ENCODE assay signal across 9 mouse cellular contexts in genomic region chr16:18220001-18220400, GRCm38 (mm10). TPM values are rescaled to one million over a fixed set of nuclear protein-coding genes. Genes with fewer than 3 reads are reported as not detected.
DNase-seq lines count a peak whose midpoint lies in the region; ATAC-seq lines count a peak whose summit lies in the region.
"Had no signal": no experiment of that assay in that cellular context is flagged by ENCODE, and none has a peak within 500 bp of the region (broad histone marks: within the 10 kb centered on the region; RNA-seq: fewer than 3 reads in every experiment).

No protein-coding gene starts in this region.

- DNase-seq in lung, postnatal 14 days, result no peak
- peak; percentile 40 to 50 for DNase-seq in adrenal gland, postnatal 36 days
- DNase-seq in limb, embryonic 10.5 days (ENCODE audit: low spot score), result no peak
- no peak for DNase-seq in cerebellum, adult 11 months
- no peak for DNase-seq in gastrocnemius, adult 8-10 months (ENCODE audit: low spot score in 2 of 2)

- peak overlapping the region; percentile 19; the same call in 1 of the 2 replicates for H3K9ac ChIP-seq in lung, embryonic 16.5 days (ENCODE audit: low read length)
- H3K9ac ChIP-seq in forebrain, embryonic 16.5 days (replicated peaks; ENCODE audit: low read depth, low read length), result no peak overlapping the region
- H3K9ac ChIP-seq in stomach, embryonic 14.5 days (replicated peaks; ENCODE audit: low read depth, low read length), result no peak overlapping the region

- H3K4me1 ChIP-seq in lung, embryonic 16.5 days (replicated peaks; ENCODE audit: control insufficient read depth, insufficient read depth, low read length), result peaks cover 9% of the 10 kb centered on the region
- peaks cover 5% of the 10 kb centered on the region; the same call in 1 of the 2 replicates for H3K4me1 ChIP-seq in forebrain, embryonic 16.5 days (replicated peaks; ENCODE audit: control insufficient read depth, insufficient read depth, low read length)
- peaks cover 38% of the 10 kb centered on the region for H3K4me1 ChIP-seq in limb, embryonic 10.5 days
- H3K4me1 ChIP-seq in stomach, embryonic 14.5 days (ENCODE audit: control insufficient read depth, insufficient read depth, low read length), result peaks cover 6% of the 10 kb centered on the region; the same call in 1 of the 2 replicates

- H3K4me3 ChIP-seq in lung, embryonic 16.5 days (ENCODE audit: low read length), result no peak overlapping the region
- no peak overlapping the region for H3K4me3 ChIP-seq in forebrain, embryonic 16.5 days (replicated peaks; ENCODE audit: low read length)
- 0 out of 2 replicates have a peak overlapping the region, but pooled peaks have one; percentile 11 for H3K4me3 ChIP-seq in limb, embryonic 10.5 days
- H3K4me3 ChIP-seq in stomach, embryonic 14.5 days (ENCODE audit: low read depth, low read length), result no peak overlapping the region

- WGBS in lung, embryonic 16.5 days, result 20% methylated on average over 8 of the region's 8 CpGs
- 60% methylated on average over 8 of the region's 8 CpGs for WGBS in forebrain, embryonic 16.5 days
- WGBS in limb, embryonic 10.5 days, result 73% methylated on average over 8 of the region's 8 CpGs
- 34% methylated on average over 8 of the region's 8 CpGs for WGBS in stomach, embryonic 14.5 days

- H3K4me2 ChIP-seq in lung, embryonic 16.5 days (ENCODE audit: low read depth, low read length), result no peak overlapping the region
- no peak overlapping the region for H3K4me2 ChIP-seq in forebrain, embryonic 16.5 days (ENCODE audit: low read length)
- H3K4me2 ChIP-seq in stomach, embryonic 14.5 days (replicated peaks; ENCODE audit: low read depth, low read length), result no peak overlapping the region

- H3K9me3 ChIP-seq in lung, embryonic 16.5 days (ENCODE audit: control insufficient read depth, low read length), result no peaks in the 10 kb centered on the region
- H3K9me3 ChIP-seq in forebrain, embryonic 16.5 days (ENCODE audit: control insufficient read depth, low read length), result no peaks in the 10 kb centered on the region
- H3K9me3 ChIP-seq in limb, embryonic 10.5 days (replicated peaks), result no peaks in the 10 kb centered on the region
- no peaks in the 10 kb centered on the region for H3K9me3 ChIP-seq in stomach, embryonic 14.5 days (ENCODE audit: control insufficient read depth, low read depth, low read length)

- peak; percentile 71 for ATAC-seq in lung, embryonic 16.5 days (ENCODE audit: low read depth)
- ATAC-seq in forebrain, embryonic 16.5 days, result peak; percentile 24; the same call in 1 of the 2 replicates
- ATAC-seq in stomach, embryonic 14.5 days (ENCODE audit: insufficient number of reproducible peaks, insufficient read depth, low FRiP score, low read depth), result peak; percentile 57; the same call in 1 of the 2 replicates

- H3K27ac ChIP-seq in lung, embryonic 16.5 days (ENCODE audit: low read length), result peak overlapping the region; percentile 47; the same call in 1 of the 2 replicates
- no peak overlapping the region for H3K27ac ChIP-seq in forebrain, embryonic 16.5 days (ENCODE audit: low read length)
- peak overlapping the region; percentile 81 for H3K27ac ChIP-seq in limb, embryonic 10.5 days
- no peak overlapping the region for H3K27ac ChIP-seq in stomach, embryonic 14.5 days (ENCODE audit: low read length)
- H3K27ac ChIP-seq: macrophage had no signal

- H3K36me3 ChIP-seq in lung, embryonic 16.5 days (ENCODE audit: control insufficient read depth, insufficient read depth, low read length), result peaks cover 21% of the 10 kb centered on the region
- peaks cover 15% of the 10 kb centered on the region for H3K36me3 ChIP-seq in forebrain, embryonic 16.5 days (ENCODE audit: control insufficient read depth, insufficient read depth)
- H3K36me3 ChIP-seq in limb, embryonic 10.5 days, result peaks cover 41% of the 10 kb centered on the region
- peaks cover 24% of the 10 kb centered on the region for H3K36me3 ChIP-seq in stomach, embryonic 14.5 days (ENCODE audit: control insufficient read depth, insufficient read depth, low read length)

- no peaks in the 10 kb centered on the region for H3K27me3 ChIP-seq in lung, embryonic 16.5 days (ENCODE audit: control insufficient read depth, insufficient read depth, low read depth, low read length)
- no peaks in the 10 kb centered on the region for H3K27me3 ChIP-seq in forebrain, embryonic 16.5 days (replicated peaks; ENCODE audit: control insufficient read depth, insufficient read depth, low read length)
- no peaks in the 10 kb centered on the region for H3K27me3 ChIP-seq in limb, embryonic 10.5 days (ENCODE audit: low read depth, poor library complexity, severe bottlenecking)
- no peaks in the 10 kb centered on the region for H3K27me3 ChIP-seq in stomach, embryonic 14.5 days (ENCODE audit: control insufficient read depth, insufficient read depth, low read length)

RNA-seq across cellular contexts. Expression of gene Ccdc188, which starts 2.3 kb away (rescaled TPM):
- not detected in 2 replicates for polyA plus RNA-seq in lung, embryonic 16.5 days (2015; fragmentation: Nextera tagmentation; extraction: Ambion mirVana)
- total RNA-seq in adrenal gland, postnatal 36 days (2021), result not detected
- 0.19 TPM in 1 of 2 replicates, not detected in the other for polyA plus RNA-seq in forebrain, embryonic 16.5 days (2015; fragmentation: Nextera tagmentation; extraction: Ambion mirVana)
- not detected in 2 replicates for polyA plus RNA-seq in limb, embryonic 10.5 days (2016; fragmentation: Nextera tagmentation; extraction: Ambion mirVana)
- polyA plus RNA-seq in stomach, embryonic 14.5 days (2014; fragmentation: Nextera tagmentation; extraction: Ambion mirVana), result not detected in 2 replicates
- not detected for total RNA-seq in gastrocnemius, adult 8-10 months (2022)
- polyA plus RNA-seq: macrophage had no signal

RNA-seq across cellular contexts. Expression of gene Zdhhc8, which starts 14.9 kb away (rescaled TPM):
- 9.1 and 9.3 TPM in 2 replicates for polyA plus RNA-seq in lung, embryonic 16.5 days (2015; fragmentation: Nextera tagmentation; extraction: Ambion mirVana)
- total RNA-seq in adrenal gland, postnatal 36 days (2021), result 10 to 100 TPM; 20.2 to 23.1 TPM
- polyA plus RNA-seq in forebrain, embryonic 16.5 days (2015; fragmentation: Nextera tagmentation; extraction: Ambion mirVana), result 15.1 and 17.4 TPM in 2 replicates
- 14.1 and 16.7 TPM in 2 replicates for polyA plus RNA-seq in limb, embryonic 10.5 days (2016; fragmentation: Nextera tagmentation; extraction: Ambion mirVana)
- 9.8 and 11.1 TPM in 2 replicates for polyA plus RNA-seq in stomach, embryonic 14.5 days (2014; fragmentation: Nextera tagmentation; extraction: Ambion mirVana)
- total RNA-seq in gastrocnemius, adult 8-10 months (2022), result 10 to 100 TPM; 22.8 to 29.6 (median 26.2) TPM

RNA-seq across cellular contexts. Expression of gene Trmt2a, which starts 28.5 kb away (rescaled TPM):
- 95.2 and 106 TPM in 2 replicates for polyA plus RNA-seq in lung, embryonic 16.5 days (2015; fragmentation: Nextera tagmentation; extraction: Ambion mirVana)
- total RNA-seq in adrenal gland, postnatal 36 days (2021), result 10 to 100 TPM; 46.5 to 47.1 TPM
- polyA plus RNA-seq in forebrain, embryonic 16.5 days (2015; fragmentation: Nextera tagmentation; extraction: Ambion mirVana), result 118 and 139 TPM in 2 replicates
- 118 and 122 TPM in 2 replicates for polyA plus RNA-seq in limb, embryonic 10.5 days (2016; fragmentation: Nextera tagmentation; extraction: Ambion mirVana)
- 79.1 and 80.2 TPM in 2 replicates for polyA plus RNA-seq in stomach, embryonic 14.5 days (2014; fragmentation: Nextera tagmentation; extraction: Ambion mirVana)
- total RNA-seq in gastrocnemius, adult 8-10 months (2022), result 10 to 100 TPM in 2 of 4 experiments, 1 to 10 TPM in 2; 7.9 to 11.4 (median 9.3) TPM

RNA-seq across cellular contexts. Expression of gene Ranbp1, which starts 28.5 kb away (rescaled TPM):
- 459 and 514 TPM in 2 replicates for polyA plus RNA-seq in lung, embryonic 16.5 days (2015; fragmentation: Nextera tagmentation; extraction: Ambion mirVana)
- 100 to 1,000 TPM; 137 to 164 TPM for total RNA-seq in adrenal gland, postnatal 36 days (2021)
- polyA plus RNA-seq in forebrain, embryonic 16.5 days (2015; fragmentation: Nextera tagmentation; extraction: Ambion mirVana), result 370 and 388 TPM in 2 replicates
- 1,185 and 1,368 TPM in 2 replicates for polyA plus RNA-seq in limb, embryonic 10.5 days (2016; fragmentation: Nextera tagmentation; extraction: Ambion mirVana)
- polyA plus RNA-seq in stomach, embryonic 14.5 days (2014; fragmentation: Nextera tagmentation; extraction: Ambion mirVana), result 613 and 635 TPM in 2 replicates
- 10 to 100 TPM; 15.8 to 20.5 (median 19.1) TPM for total RNA-seq in gastrocnemius, adult 8-10 months (2022)

RNA-seq across cellular contexts. Expression of gene Gm49776, which starts 38.1 kb away (rescaled TPM):
- polyA plus RNA-seq in lung, embryonic 16.5 days (2015; fragmentation: Nextera tagmentation; extraction: Ambion mirVana), result 1.8 and 2.8 TPM in 2 replicates
- under 1 TPM in 1 of 2 experiments, not detected in 1; 0.86 TPM for total RNA-seq in adrenal gland, postnatal 36 days (2021)
- polyA plus RNA-seq in forebrain, embryonic 16.5 days (2015; fragmentation: Nextera tagmentation; extraction: Ambion mirVana), result 2.0 TPM in 1 of 2 replicates, not detected in the other
- polyA plus RNA-seq in limb, embryonic 10.5 days (2016; fragmentation: Nextera tagmentation; extraction: Ambion mirVana), result 2.5 TPM in 1 of 2 replicates, not detected in the other
- polyA plus RNA-seq in stomach, embryonic 14.5 days (2014; fragmentation: Nextera tagmentation; extraction: Ambion mirVana), result not detected in 2 replicates
- total RNA-seq in gastrocnemius, adult 8-10 months (2022), result not detected
- polyA plus RNA-seq: macrophage had no signal

Comparison
In these comparisons a context has a peak if more than half of its experiments do, and no peak if none do; other contexts are left out.
1. H3K27ac ChIP-seq: peak in lung, embryonic 16.5 days (single experiment) and limb, embryonic 10.5 days (single experiment); none in forebrain, embryonic 16.5 days (single experiment) and stomach, embryonic 14.5 days (single experiment).
2. DNase-seq: peak in adrenal gland, postnatal 36 days (2 of 2); none in lung, postnatal 14 days (single experiment), limb, embryonic 10.5 days (single experiment), cerebellum, adult 11 months (single experiment) and gastrocnemius, adult 8-10 months (0 of 2).
3. Peak in every context shown above with its lines, with median percentiles within 50 percentile points of each other: ATAC-seq.